In the genomic region with DNA sequence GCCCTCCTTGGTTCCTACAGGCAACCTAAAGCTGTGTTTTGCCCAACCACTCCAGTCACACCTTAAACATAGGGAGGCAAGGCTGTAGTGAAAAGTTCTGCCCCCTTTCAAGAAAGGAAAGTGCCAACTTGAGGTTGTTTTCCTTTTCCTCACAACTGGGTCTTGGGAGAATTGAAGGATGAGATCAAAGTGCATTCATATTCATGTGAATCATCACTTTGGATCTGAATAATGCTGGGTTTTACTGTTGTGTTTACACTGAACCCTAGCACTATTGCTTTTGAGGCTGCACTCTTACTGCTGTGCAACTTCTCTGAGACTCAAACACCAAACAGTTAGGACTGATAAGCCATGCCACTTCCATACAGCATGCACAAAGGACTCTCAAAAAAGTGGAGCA, we compare ENCODE assay signal across 27 mouse cellular contexts. TPM values are rescaled to one million over a fixed set of nuclear protein-coding genes. Genes with fewer than 3 reads are reported as not detected.
A peak's percentile ranks its signal among the peaks of the same experiment; 100 is the strongest.
DNase-seq lines count a peak whose midpoint lies in the region; ATAC-seq lines count a peak whose summit lies in the region.
"Had no signal": no experiment of that assay in that cellular context is flagged by ENCODE, and none has a peak within 500 bp of the region (broad histone marks: within the 10 kb centered on the region; RNA-seq: fewer than 3 reads in every experiment).

No protein-coding gene starts in this region.

- no peaks in the 10 kb centered on the region for H3K9me3 ChIP-seq in hindbrain, embryonic 11.5 days (ENCODE audit: control insufficient read depth, low read length)
- H3K9me3 ChIP-seq in hindbrain, embryonic 14.5 days (ENCODE audit: control insufficient read depth, low read length), result no peaks in the 10 kb centered on the region
- no peaks in the 10 kb centered on the region for H3K9me3 ChIP-seq in neural tube, embryonic 15.5 days (replicated peaks)
- H3K9me3 ChIP-seq: embryonic facial prominence, embryonic 13.5 days; embryonic facial prominence, embryonic 15.5 days; forebrain, embryonic 10.5 days; forebrain, embryonic 12.5 days had no signal

- H3K4me3 ChIP-seq in hindbrain, embryonic 11.5 days (ENCODE audit: low read depth, low read length), result no peak overlapping the region
- H3K4me3 ChIP-seq in hindbrain, embryonic 14.5 days (replicated peaks; ENCODE audit: low read length), result no peak overlapping the region
- no peak overlapping the region for H3K4me3 ChIP-seq in neural tube, embryonic 15.5 days (replicated peaks)
- H3K4me3 ChIP-seq: embryonic facial prominence, embryonic 13.5 days; embryonic facial prominence, embryonic 15.5 days; erythroblast, embryonic 14.5 days; forebrain, embryonic 10.5 days; forebrain, embryonic 12.5 days had no signal

- peaks cover 59% of the 10 kb centered on the region for H3K27me3 ChIP-seq in hindbrain, embryonic 11.5 days (ENCODE audit: control insufficient read depth, insufficient read depth, low read length)
- H3K27me3 ChIP-seq in hindbrain, embryonic 14.5 days (ENCODE audit: control insufficient read depth, insufficient read depth, low read length), result peaks cover 88% of the 10 kb centered on the region
- H3K27me3 ChIP-seq in neural tube, embryonic 15.5 days (replicated peaks), result peaks cover 50% of the 10 kb centered on the region
- H3K27me3 ChIP-seq: Patski had no signal

- no peak overlapping the region for H3K27ac ChIP-seq in hindbrain, embryonic 11.5 days (ENCODE audit: low read depth, low read length)
- H3K27ac ChIP-seq in hindbrain, embryonic 14.5 days, result no peak overlapping the region
- H3K27ac ChIP-seq in neural tube, embryonic 15.5 days (replicated peaks), result no peak overlapping the region
- H3K27ac ChIP-seq: embryonic facial prominence, embryonic 13.5 days; embryonic facial prominence, embryonic 15.5 days; forebrain, embryonic 10.5 days; forebrain, embryonic 12.5 days had no signal

- intact Hi-C loops in left cerebral cortex, postnatal 25 days (cut with DNase I), result loop anchor here (5.0 to 10.0 kb wide), 6 partner anchors 110 to 665 kb away; a partner anchor contains a TSS

- H3K36me3 ChIP-seq in hindbrain, embryonic 11.5 days (ENCODE audit: control insufficient read depth, insufficient read depth, low read length), result no peaks in the 10 kb centered on the region
- no peaks in the 10 kb centered on the region for H3K36me3 ChIP-seq in hindbrain, embryonic 14.5 days (replicated peaks; ENCODE audit: control insufficient read depth, insufficient read depth)
- no peaks in the 10 kb centered on the region for H3K36me3 ChIP-seq in neural tube, embryonic 15.5 days
- H3K36me3 ChIP-seq: embryonic facial prominence, embryonic 13.5 days; embryonic facial prominence, embryonic 15.5 days; forebrain, embryonic 10.5 days; forebrain, embryonic 12.5 days; G1E had no signal

- DNase-seq in hindbrain, embryonic 11.5 days (ENCODE audit: low spot score), result peak; percentile 33
- no peak for DNase-seq in hindbrain, embryonic 14.5 days (ENCODE audit: low spot score)
- peak; percentile 24 for DNase-seq in neural tube, embryonic 10.5 days (ENCODE audit: extremely low spot score, low spot score)
- DNase-seq in naive thymus-derived CD4-positive, alpha-beta T cell, adult 2 months (ENCODE audit: low read depth), result peak; percentile 23
- DNase-seq in left cerebral cortex, postnatal 25 days (ENCODE audit: low spot score in 2 of 2), result no peak
- DNase-seq: adrenal gland, postnatal 10 days; adrenal gland, postnatal 25 days; B cell, adult 2 months; cerebellum, adult 18-20 months; cerebellum, adult 8-10 months; cerebellum, adult 9-11 months; cerebellum, postnatal 14 days; cerebellum, postnatal 36 days; embryo, embryonic 11 days had no signal

- H3K4me1 ChIP-seq in hindbrain, embryonic 11.5 days (replicated peaks; ENCODE audit: control insufficient read depth, insufficient read depth, low read length), result peaks cover 9% of the 10 kb centered on the region
- peaks cover 21% of the 10 kb centered on the region; the same call in 1 of the 2 replicates for H3K4me1 ChIP-seq in hindbrain, embryonic 14.5 days (replicated peaks; ENCODE audit: control insufficient read depth, insufficient read depth, low read length)
- H3K4me1 ChIP-seq in neural tube, embryonic 15.5 days, result peaks cover 32% of the 10 kb centered on the region

- H3K4me2 ChIP-seq in hindbrain, embryonic 11.5 days (replicated peaks; ENCODE audit: low read depth, low read length), result no peak overlapping the region
- H3K4me2 ChIP-seq in hindbrain, embryonic 14.5 days (replicated peaks), result no peak overlapping the region
- no peak overlapping the region for H3K4me2 ChIP-seq in neural tube, embryonic 15.5 days
- H3K4me2 ChIP-seq: embryonic facial prominence, embryonic 13.5 days; embryonic facial prominence, embryonic 15.5 days; forebrain, embryonic 12.5 days had no signal

- ATAC-seq in hindbrain, embryonic 11.5 days (ENCODE audit: low FRiP score), result no peak
- ATAC-seq in hindbrain, embryonic 14.5 days (ENCODE audit: low FRiP score), result no peak
- ATAC-seq in neural tube, embryonic 15.5 days (ENCODE audit: low FRiP score), result no peak
- ATAC-seq: activated CD4-positive, CD25-positive, alpha-beta regulatory T cell, adult 4 months; CD4-positive, CD25-positive, alpha-beta regulatory T cell, adult 4 months; forebrain, embryonic 14.5 days; forebrain, embryonic 16.5 days; Patski had no signal

- no peak overlapping the region for H3K9ac ChIP-seq in hindbrain, embryonic 11.5 days (ENCODE audit: low read depth, low read length)
- H3K9ac ChIP-seq in hindbrain, embryonic 14.5 days, result no peak overlapping the region
- no peak overlapping the region for H3K9ac ChIP-seq in neural tube, embryonic 15.5 days (replicated peaks)
- H3K9ac ChIP-seq: embryonic facial prominence, embryonic 13.5 days; embryonic facial prominence, embryonic 15.5 days; forebrain, embryonic 12.5 days had no signal

RNA-seq across cellular contexts. Expression of a gene that starts 1.8 kb away (rescaled TPM):
- polyA plus RNA-seq in hindbrain, embryonic 11.5 days (2014; fragmentation: Nextera tagmentation; extraction: Ambion mirVana), result 0.98 and 1.2 TPM in 2 replicates
- 0.11 TPM in 1 of 2 replicates, not detected in the other for polyA plus RNA-seq in hindbrain, embryonic 14.5 days (2014; fragmentation: Nextera tagmentation; extraction: Ambion mirVana)
- 0.06 TPM in 1 of 2 replicates, not detected in the other for polyA plus RNA-seq in neural tube, embryonic 15.5 days (2015; fragmentation: Nextera tagmentation; extraction: Ambion mirVana)
- total RNA-seq in left cerebral cortex, postnatal 25 days (2021), result 1 to 10 TPM; 5.4 to 6.0 TPM
- total RNA-seq: common myeloid progenitor, adult 5-6 weeks had no signal
- polyA plus RNA-seq: activated CD4-positive, CD25-positive, alpha-beta regulatory T cell, adult 4 months; CD4-positive, CD25-positive, alpha-beta regulatory T cell, adult 4 months; embryonic facial prominence, embryonic 15.5 days; erythroblast, embryonic 14.5 days; forebrain, embryonic 10.5 days; forebrain, embryonic 16.5 days had no signal

RNA-seq across cellular contexts. Expression of a gene that starts 15.2 kb away (rescaled TPM):
- 40.6 and 48.8 TPM in 2 replicates for polyA plus RNA-seq in hindbrain, embryonic 11.5 days (2014; fragmentation: Nextera tagmentation; extraction: Ambion mirVana)
- 31.3 and 34.3 TPM in 2 replicates for polyA plus RNA-seq in hindbrain, embryonic 14.5 days (2014; fragmentation: Nextera tagmentation; extraction: Ambion mirVana)
- 18.1 and 19.8 TPM in 2 replicates for polyA plus RNA-seq in neural tube, embryonic 15.5 days (2015; fragmentation: Nextera tagmentation; extraction: Ambion mirVana)
- total RNA-seq in left cerebral cortex, postnatal 25 days (2021), result 10 to 100 TPM; 43.9 to 46.6 TPM

RNA-seq across cellular contexts. Expression of a gene that starts 19.8 kb away (rescaled TPM):
- 152 and 161 TPM in 2 replicates for polyA plus RNA-seq in hindbrain, embryonic 11.5 days (2014; fragmentation: Nextera tagmentation; extraction: Ambion mirVana)
- 187 and 198 TPM in 2 replicates for polyA plus RNA-seq in hindbrain, embryonic 14.5 days (2014; fragmentation: Nextera tagmentation; extraction: Ambion mirVana)
- polyA plus RNA-seq in neural tube, embryonic 15.5 days (2015; fragmentation: Nextera tagmentation; extraction: Ambion mirVana), result 192 and 193 TPM in 2 replicates
- total RNA-seq in left cerebral cortex, postnatal 25 days (2021), result 10 to 100 TPM; 84.9 to 92.7 TPM

Comparison
In these comparisons a context has a peak if more than half of its experiments do, and no peak if none do; other contexts are left out.
1. DNase-seq: peak in hindbrain, embryonic 11.5 days (single experiment), neural tube, embryonic 10.5 days (single experiment) and naive thymus-derived CD4-positive, alpha-beta T cell, adult 2 months (single experiment); none in hindbrain, embryonic 14.5 days (single experiment) and left cerebral cortex, postnatal 25 days (0 of 2).